Mouse (Mus musculus) forebrain, embryonic 16.5 days (tissue): ENCODE results near the gene G430095P16Rik. TPM values are rescaled to one million over a fixed set of nuclear protein-coding genes. Genes with fewer than 3 reads are reported as not detected.

Experiments
- ATAC-seq: fragments of 200-750 bp; cut with Nextera tagmentation; 2 replicates; pipeline ENCODE4 v1.8.0; 2017; ENCODE audit warnings: mild to moderate bottlenecking, moderate library complexity
- H3K27ac ChIP-seq: fragments of 300-500 bp; sonication (generic); 2 replicates; pipeline ENCODE4 v1.5.1; 2014; ENCODE audit warnings: low read length, control low read depth
- H3K27me3 ChIP-seq: fragments of 300-500 bp; sonication (generic); replicated peaks from 2 replicates; pipeline ENCODE4 v1.6.1; 2014; ENCODE audit warnings: low read length; ENCODE audit not compliant: control insufficient read depth, insufficient read depth
- H3K36me3 ChIP-seq: fragments of 300-500 bp; sonication (generic); 2 replicates; pipeline ENCODE4 v1.6.1; 2014; ENCODE audit not compliant: control insufficient read depth, insufficient read depth
- H3K4me1 ChIP-seq: fragments of 300-500 bp; sonication (generic); replicated peaks from 2 replicates; pipeline ENCODE4 v1.6.1; 2014; ENCODE audit warnings: low read length; ENCODE audit not compliant: control insufficient read depth, insufficient read depth
- H3K4me2 ChIP-seq: fragments of 300-500 bp; sonication (generic); 2 replicates; pipeline ENCODE4 v1.6.1; 2014; ENCODE audit warnings: mild to moderate bottlenecking, low read length, control low read depth
- H3K4me3 ChIP-seq: fragments of 300-500 bp; sonication (generic); replicated peaks from 2 replicates; pipeline ENCODE4 v1.5.1; 2014; ENCODE audit warnings: mild to moderate bottlenecking, low read length, control low read depth
- H3K9ac ChIP-seq: fragments of 300-500 bp; sonication (generic); replicated peaks from 2 replicates; pipeline ENCODE4 v1.6.1; 2014; ENCODE audit warnings: low read depth, low read length, control low read depth
- H3K9me3 ChIP-seq: fragments of 300-500 bp; sonication (generic); 2 replicates; pipeline ENCODE4 v1.6.1; 2016; ENCODE audit warnings: low read length; ENCODE audit not compliant: control insufficient read depth
- WGBS: fragments of 180-500 bp; shearing (Covaris S2); extraction: QIAGEN DNeasy Blood & Tissue Kit; methylation state at CpG from one replicate; pipeline ENCODE4 v1.1.7; 2014; 5-methylcytosine and 5-hydroxymethylcytosine counted together
- polyA plus RNA-seq: library from polyadenylated mRNA; unstranded; fragments of >200 nt; fragmentation: Nextera tagmentation; extraction: Ambion mirVana; gene quantifications from 2 replicates; pipeline ENCODE4 v1.2.1, GENCODE M21; 2015

Gene G430095P16Rik
- polyA plus RNA-seq, 1 experiment from 2014 or later: 2.2 TPM

GRCm38 (mm10) chr8:84775621-84776113 is 52.9 kb downstream of the G430095P16Rik start:
- no peak for ATAC-seq
- Histone ChIP-seq H3K27me3 (0 out of 2 replicates have a peak, but pooled peaks cover 2% of the 10 kb centered on the region), H3K9me3 (no peaks in the 10 kb centered on the region), H3K4me2 (peak overlapping the region; percentile 81), H3K9ac (peak overlapping the region; percentile 65), H3K36me3 (no peaks in the 10 kb centered on the region), H3K4me3 (no peak overlapping the region; the same call in 1 of the 2 replicates), H3K4me1 (peaks cover 64% of the 10 kb centered on the region), H3K27ac (peak overlapping the region; percentile 99)
- WGBS: 10% methylated on average over 7 of the region's 7 CpGs

Other genes with a start within 250 kb of the G430095P16Rik start
- gene Ier2, start 60.2 kb upstream of the G430095P16Rik start, polyA plus RNA-seq: 22.5 and 25.5 TPM in 2 replicates
- 63.4 and 73.3 TPM in 2 replicates for gene Trmt1, start 36.7 kb upstream of the G430095P16Rik start, polyA plus RNA-seq
- 15.5 and 15.7 TPM in 2 replicates for gene Nacc1, start 35.1 kb upstream of the G430095P16Rik start, polyA plus RNA-seq
- 2.6 and 2.9 TPM in 2 replicates for gene Lyl1, start 21.6 kb upstream of the G430095P16Rik start, polyA plus RNA-seq
- gene Nfix, start 77.3 kb downstream of the G430095P16Rik start, polyA plus RNA-seq: 440 and 546 TPM in 2 replicates
- gene Dand5, start 99.8 kb downstream of the G430095P16Rik start, polyA plus RNA-seq: 8.2 and 8.7 TPM in 2 replicates
- 31.3 and 34.3 TPM in 2 replicates for gene Gadd45gip1, start 108.5 kb downstream of the G430095P16Rik start, polyA plus RNA-seq
- 84.8 and 86.5 TPM in 2 replicates for gene Rad23a, start 117.7 kb downstream of the G430095P16Rik start, polyA plus RNA-seq
- gene Calr, start 123.9 kb downstream of the G430095P16Rik start, polyA plus RNA-seq: 610 and 631 TPM in 2 replicates
- 126 TPM in 2 replicates for gene Farsa, start 134.0 kb downstream of the G430095P16Rik start, polyA plus RNA-seq
- 51.0 and 54.3 TPM in 2 replicates for gene Syce2, start 149.1 kb downstream of the G430095P16Rik start, polyA plus RNA-seq
- gene Gcdh, start 170.9 kb downstream of the G430095P16Rik start, polyA plus RNA-seq: 35.5 and 39.1 TPM in 2 replicates
- gene Klf1, start 178.9 kb downstream of the G430095P16Rik start, polyA plus RNA-seq: 0.73 and 0.85 TPM in 2 replicates
- 5.4 and 5.5 TPM in 2 replicates for gene Dnase2a, start 185.6 kb downstream of the G430095P16Rik start, polyA plus RNA-seq
- gene Mast1, start 214.4 kb downstream of the G430095P16Rik start, polyA plus RNA-seq: 52.4 and 65.8 TPM in 2 replicates
- 2.2 and 2.4 TPM in 2 replicates for gene Rtbdn, start 224.0 kb downstream of the G430095P16Rik start, polyA plus RNA-seq
- gene Gm49661, start 246.4 kb downstream of the G430095P16Rik start, polyA plus RNA-seq: not detected in 2 replicates
- 1,287 and 1,394 TPM in 2 replicates for gene Prdx2, start 246.6 kb downstream of the G430095P16Rik start, polyA plus RNA-seq
- gene Rnaseh2a, start 246.8 kb downstream of the G430095P16Rik start, polyA plus RNA-seq: 79.9 and 85.8 TPM in 2 replicates